Mouse (Mus musculus) spleen, adult 2 months (tissue): ENCODE measurements around the gene Iqcf4.

ENCODE experiments used
- CTCF ChIP-seq: fragments of 200-500 bp; IDR thresholded peaks from 2 replicates; pipeline ENCODE4 v1.5.1; 2011; ENCODE audit warnings: mild to moderate bottlenecking, inconsistent platforms; ENCODE audit not compliant: insufficient read depth, insufficient read length, insufficient replicate concordance; ENCODE audit errors: extremely low read depth
- POLR2A ChIP-seq: fragments of 200-500 bp; IDR thresholded peaks from 2 replicates; pipeline ENCODE4 v1.6.1; 2011; ENCODE audit warnings: low read depth, low read length, inconsistent platforms

DNA sequence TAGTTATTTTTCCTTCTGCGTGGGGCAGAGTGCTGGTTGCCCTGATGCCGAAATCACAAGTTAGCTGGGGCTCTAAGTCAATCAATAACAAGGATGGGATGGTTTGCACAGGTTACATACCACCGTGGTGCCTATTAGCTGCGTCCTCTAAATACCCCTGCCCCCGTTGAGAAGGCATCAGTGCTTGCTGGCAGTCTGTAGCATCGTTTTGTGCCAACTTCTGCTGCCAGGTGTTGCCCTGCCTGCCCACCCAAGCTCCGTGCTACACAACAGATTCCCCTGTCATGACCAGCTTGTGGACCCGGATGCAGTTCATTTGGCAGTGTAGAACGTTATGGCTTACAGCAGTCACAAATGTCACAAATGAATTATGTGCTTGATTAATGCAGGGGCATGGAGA is 45.5 kb upstream of the Iqcf4 start:
- no peak for TF ChIP-seq CTCF
- TF ChIP-seq POLR2A = no peak
